Mouse (Mus musculus) liver, embryonic 11.5 days (tissue): ENCODE measurements around the gene Smad6. TPM values are rescaled to one million over a fixed set of nuclear protein-coding genes. Genes with fewer than 3 reads are reported as not detected.
A peak's percentile ranks its signal among the peaks of the same experiment; 100 is the strongest.

Experiments used
- ATAC-seq: fragments of 200-750 bp; cut with Nextera tagmentation; replicated peaks from 2 replicates; pipeline ENCODE4 v1.8.0; 2017; ENCODE audit warnings: moderate number of reproducible peaks, mild to moderate bottlenecking, moderate TSS enrichment, moderate library complexity; ENCODE audit not compliant: low FRiP score
- DNase-seq: peaks from one replicate; pipeline ENCODE4 v3.0.0-alpha.2; 2017; ENCODE audit warnings: low spot score
- H3K27ac ChIP-seq: fragments of 300-500 bp; sonication (generic); 2 replicates; pipeline ENCODE4 v1.5.1; 2014; ENCODE audit warnings: mild to moderate bottlenecking, low read depth, low read length, control low read depth
- H3K27me3 ChIP-seq: fragments of 300-500 bp; sonication (generic); replicated peaks from 2 replicates; pipeline ENCODE4 v1.6.1; 2014; ENCODE audit warnings: low read length, mixed read lengths; ENCODE audit not compliant: control insufficient read depth, insufficient read depth
- H3K36me3 ChIP-seq: fragments of 300-500 bp; sonication (generic); 2 replicates; pipeline ENCODE4 v1.6.1; 2014; ENCODE audit warnings: mild to moderate bottlenecking, low read length, moderate library complexity, mixed read lengths; ENCODE audit not compliant: control insufficient read depth, insufficient read depth
- H3K4me1 ChIP-seq: fragments of 300-500 bp; sonication (generic); replicated peaks from 2 replicates; pipeline ENCODE4 v1.6.1; 2014; ENCODE audit warnings: low read length, mixed read lengths; ENCODE audit not compliant: control insufficient read depth, insufficient read depth
- H3K4me2 ChIP-seq: fragments of 300-500 bp; sonication (generic); 2 replicates; pipeline ENCODE4 v1.6.1; 2014; ENCODE audit warnings: mild to moderate bottlenecking, control low read depth, moderate library complexity
- H3K4me3 ChIP-seq: fragments of 300-500 bp; sonication (generic); 2 replicates; pipeline ENCODE4 v1.5.1; 2014; ENCODE audit warnings: low read depth, low read length, control low read depth
- H3K9ac ChIP-seq: fragments of 300-500 bp; sonication (generic); 2 replicates; pipeline ENCODE4 v1.6.1; 2014; ENCODE audit warnings: low read depth, low read length, control low read depth
- H3K9me3 ChIP-seq: fragments of 300-500 bp; sonication (generic); 2 replicates; pipeline ENCODE4 v1.6.1; 2016; ENCODE audit warnings: low read length, inconsistent platforms, mixed read lengths; ENCODE audit not compliant: control insufficient read depth
- whole genome bisulfite sequencing: fragments of 180-500 bp; shearing (Covaris S2); extraction: QIAGEN DNeasy Blood & Tissue Kit; methylation state at CpG from one replicate; pipeline ENCODE4 v1.1.7; 2014; 5-methylcytosine and 5-hydroxymethylcytosine counted together
- polyA plus RNA-seq: library from polyadenylated mRNA; unstranded; fragments of >200 nt; fragmentation: Nextera tagmentation; extraction: Ambion mirVana; gene quantifications from 2 replicates; pipeline ENCODE4 v1.2.1, GENCODE M21; 2014

Gene Smad6
- polyA plus RNA-seq, 1 experiment from 2014 or later, result 10.1 TPM

GRCm38 (mm10) chr9:63985125-63985524 lies 36.7 kb downstream of the Smad6 start:
- Histone ChIP-seq H3K4me2 (no peak overlapping the region), H3K9me3 (no peaks in the 10 kb centered on the region)

GRCm38 (mm10) chr9:63982937-63983632 lies 38.8 kb downstream of the Smad6 start:
- Histone ChIP-seq H3K9me3 (no peaks in the 10 kb centered on the region), H3K4me2 (no peak overlapping the region), H3K4me3 (no peak overlapping the region), H3K27ac (no peak overlapping the region), H3K27me3 (no peaks in the 10 kb centered on the region), H3K36me3 (no peaks in the 10 kb centered on the region; the same call in 1 of the 2 replicates), H3K4me1 (peaks cover 63% of the 10 kb centered on the region), H3K9ac (no peak overlapping the region)
- ATAC-seq (no peak), DNase-seq (no peak)
- WGBS, result 76% methylated on average over 12 of the region's 12 CpGs

More at GRCm38 (mm10) chr9:63985125-63985524, 36.7 kb downstream of the Smad6 start:
- ATAC-seq (no peak), DNase-seq (no peak)
- 0 out of 2 replicates have a peak overlapping the region, but pooled peaks have one; percentile 30 for H3K27ac ChIP-seq
- H3K36me3 ChIP-seq, result no peaks in the 10 kb centered on the region; the same call in 1 of the 2 replicates
- no peaks in the 10 kb centered on the region for H3K27me3 ChIP-seq
- 74% methylated on average over 6 of the region's 6 CpGs for WGBS
- H3K4me1 ChIP-seq, result peaks cover 58% of the 10 kb centered on the region
- H3K4me3 ChIP-seq, result no peak overlapping the region
- H3K9ac ChIP-seq, result no peak overlapping the region

- DNase-seq (no peak), ATAC-seq (no peak)
- Histone ChIP-seq H3K27me3 (no peaks in the 10 kb centered on the region), H3K36me3 (no peaks in the 10 kb centered on the region; the same call in 1 of the 2 replicates), H3K4me1 (peaks cover 73% of the 10 kb centered on the region), H3K4me3 (no peak overlapping the region), H3K4me2 (no peak overlapping the region), H3K27ac (no peak overlapping the region), H3K9ac (no peak overlapping the region), H3K9me3 (no peaks in the 10 kb centered on the region)
- WGBS, result 84% methylated on average over 4 of the region's 4 CpGs
These were observed 39.9 kb downstream of the Smad6 start for GRCm38 (mm10) chr9:63981912-63982311.

GRCm38 (mm10) chr9:63981371-63981770 lies 40.5 kb downstream of the Smad6 start:
- H3K9me3 ChIP-seq, result no peaks in the 10 kb centered on the region
- ATAC-seq, result no peak

GRCm38 (mm10) chr9:63980179-63981086 lies 41.4 kb downstream of the Smad6 start:
- Histone ChIP-seq H3K27me3 (no peaks in the 10 kb centered on the region), H3K36me3 (peaks cover 3% of the 10 kb centered on the region; the same call in 1 of the 2 replicates), H3K9me3 (no peaks in the 10 kb centered on the region), H3K4me1 (peaks cover 75% of the 10 kb centered on the region), H3K4me2 (no peak overlapping the region), H3K27ac (0 out of 2 replicates have a peak overlapping the region, but pooled peaks have one; percentile 8), H3K9ac (no peak overlapping the region), H3K4me3 (no peak overlapping the region)
- ATAC-seq (no peak), DNase-seq (no peak)
- WGBS, result 43% methylated on average over 18 of the region's 18 CpGs

More at GRCm38 (mm10) chr9:63981371-63981770, 40.5 kb downstream of the Smad6 start:
- Histone ChIP-seq H3K27ac (no peak overlapping the region), H3K4me1 (peaks cover 71% of the 10 kb centered on the region), H3K4me3 (no peak overlapping the region), H3K9ac (no peak overlapping the region), H3K27me3 (no peaks in the 10 kb centered on the region), H3K36me3 (no peaks in the 10 kb centered on the region; the same call in 1 of the 2 replicates), H3K4me2 (no peak overlapping the region)
- no peak for DNase-seq
- WGBS, result 72% methylated on average over 4 of the region's 4 CpGs

- Histone ChIP-seq H3K4me2 (no peak overlapping the region), H3K4me1 (peaks cover 77% of the 10 kb centered on the region), H3K9ac (no peak overlapping the region), H3K36me3 (peaks cover 3% of the 10 kb centered on the region; the same call in 1 of the 2 replicates), H3K27ac (no peak overlapping the region), H3K27me3 (no peaks in the 10 kb centered on the region), H3K4me3 (no peak overlapping the region), H3K9me3 (no peaks in the 10 kb centered on the region)
- no peak for DNase-seq
- no peak for ATAC-seq
- WGBS, result 31% methylated on average over 2 of the region's 2 CpGs
These were observed 42.6 kb downstream of the Smad6 start for GRCm38 (mm10) chr9:63979275-63979674.

- Histone ChIP-seq H3K36me3 (peaks cover 3% of the 10 kb centered on the region; the same call in 1 of the 2 replicates), H3K27ac (0 out of 2 replicates have a peak overlapping the region, but pooled peaks have one; percentile 44), H3K4me2 (no peak overlapping the region), H3K27me3 (no peaks in the 10 kb centered on the region), H3K4me3 (no peak overlapping the region), H3K4me1 (peaks cover 76% of the 10 kb centered on the region), H3K9ac (no peak overlapping the region), H3K9me3 (no peaks in the 10 kb centered on the region)
- 36% methylated on average over 7 of the region's 7 CpGs for WGBS
- DNase-seq, result no peak
- no peak for ATAC-seq
These were observed 43.2 kb downstream of the Smad6 start for GRCm38 (mm10) chr9:63978682-63979081.

GRCm38 (mm10) chr9:63975996-63976395 lies 45.9 kb downstream of the Smad6 start:
- H3K27me3 ChIP-seq, result no peaks in the 10 kb centered on the region
- H3K9ac ChIP-seq, result no peak overlapping the region
- DNase-seq, result no peak
- H3K4me1 ChIP-seq, result peaks cover 72% of the 10 kb centered on the region
- H3K9me3 ChIP-seq, result no peaks in the 10 kb centered on the region
- no peak overlapping the region for H3K27ac ChIP-seq
- no peak overlapping the region for H3K4me2 ChIP-seq
- WGBS, result 61% methylated on average over 11 of the region's 11 CpGs
- H3K36me3 ChIP-seq, result peaks cover 3% of the 10 kb centered on the region; the same call in 1 of the 2 replicates
- ATAC-seq, result no peak
- H3K4me3 ChIP-seq, result no peak overlapping the region
